Mouse (Mus musculus) cerebellum, adult 2 months (tissue): ENCODE data around the gene Smad3.

Source experiments
- CTCF ChIP-seq: fragments of 200-500 bp; IDR thresholded peaks from 2 replicates; pipeline ENCODE4 v1.5.1; 2011; ENCODE audit warnings: low read depth, mild to moderate bottlenecking, control low read depth, low read length, moderate library complexity, borderline replicate concordance; ENCODE audit not compliant: insufficient read depth
- POLR2A ChIP-seq: fragments of 200-500 bp; IDR thresholded peaks from 2 replicates; pipeline ENCODE4 v1.6.1; 2011; ENCODE audit warnings: low read length, control low read depth, borderline replicate concordance; ENCODE audit not compliant: insufficient read depth

DNA sequence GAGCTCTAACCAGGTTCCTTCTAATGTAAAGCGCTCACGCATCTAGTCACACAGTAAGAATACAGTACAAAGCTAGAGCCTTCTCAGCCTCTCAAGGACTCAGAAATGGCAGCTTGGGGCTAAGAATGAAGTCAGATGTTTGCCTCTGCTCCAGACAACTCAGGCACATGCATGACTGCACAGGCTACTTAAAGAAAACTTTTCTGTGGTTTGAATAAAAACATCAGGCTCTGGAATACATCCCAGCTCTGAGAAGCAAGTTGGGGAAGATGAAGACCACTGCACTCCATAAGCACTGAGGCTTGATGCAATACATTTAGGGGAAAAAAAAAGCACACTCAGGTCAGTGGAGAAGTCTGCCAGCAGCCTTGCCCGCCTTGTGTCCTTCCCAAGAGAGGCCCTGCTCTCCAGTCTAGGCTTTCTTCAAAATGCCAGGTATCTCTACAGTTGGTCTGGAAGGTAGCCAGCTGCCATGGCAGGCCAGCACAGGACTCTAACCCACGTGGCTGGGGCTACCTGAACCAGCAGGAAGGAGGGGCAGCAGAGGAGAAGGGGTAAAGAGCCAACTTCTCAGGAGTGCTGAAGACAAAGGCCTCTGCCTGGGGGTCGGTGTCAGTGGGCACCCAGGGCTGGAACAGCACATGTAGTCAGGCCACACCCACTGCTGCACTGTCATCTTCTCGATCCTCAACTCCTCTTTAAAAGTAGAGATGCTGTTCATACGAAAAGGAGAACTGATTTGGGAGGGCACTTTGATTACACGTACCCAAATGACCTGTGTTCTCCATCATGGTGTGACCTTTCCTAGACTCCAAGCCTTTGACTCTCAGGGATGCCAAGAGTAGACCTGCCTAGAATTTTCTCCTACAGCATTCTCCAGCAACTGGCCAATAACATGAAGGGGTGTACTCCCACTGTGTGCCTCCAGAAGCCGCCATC lies 109.9 kb downstream of the Smad3 start:
- TF ChIP-seq CTCF (no peak), POLR2A (no peak)
